In genomic region chr6:147416592-147416991, GRCm38 (mm10) we compare ENCODE assay signal across 34 mouse cellular contexts. TPM values are rescaled to one million over a fixed set of nuclear protein-coding genes. Genes with fewer than 3 reads are reported as not detected.
DNase-seq lines count a peak whose midpoint lies in the region; ATAC-seq and TF ChIP-seq lines count a peak whose summit lies in the region.
"Had no signal": no experiment of that assay in that cellular context is flagged by ENCODE, and none has a peak within 500 bp of the region (broad histone marks: within the 10 kb centered on the region; RNA-seq: fewer than 3 reads in every experiment).

No protein-coding gene starts in this region.

- H3K9ac ChIP-seq in kidney, embryonic 16.5 days (replicated peaks; ENCODE audit: low read length), result no peak overlapping the region
- H3K9ac ChIP-seq in embryonic facial prominence, embryonic 14.5 days (ENCODE audit: low read depth, low read length), result no peak overlapping the region
- no peak overlapping the region for H3K9ac ChIP-seq in heart, embryonic 11.5 days (ENCODE audit: low read depth, low read length)
- H3K9ac ChIP-seq: embryonic facial prominence, embryonic 15.5 days; forebrain, embryonic 13.5 days; hindbrain, embryonic 12.5 days; intestine, embryonic 15.5 days; liver, embryonic 12.5 days; liver, postnatal 0 days; neural tube, embryonic 15.5 days had no signal

- no peaks in the 10 kb centered on the region for H3K27me3 ChIP-seq in kidney, embryonic 16.5 days (ENCODE audit: insufficient read depth, low read length)
- no peaks in the 10 kb centered on the region for H3K27me3 ChIP-seq in kidney, adult 2 months (replicated peaks; ENCODE audit: control insufficient read depth, insufficient read depth, low read length)
- H3K27me3 ChIP-seq in embryonic facial prominence, embryonic 14.5 days (replicated peaks; ENCODE audit: control insufficient read depth, insufficient read depth, low read length), result no peaks in the 10 kb centered on the region
- H3K27me3 ChIP-seq in heart, embryonic 11.5 days (ENCODE audit: control insufficient read depth, insufficient read depth, low read length), result no peaks in the 10 kb centered on the region
- H3K27me3 ChIP-seq: embryonic facial prominence, embryonic 15.5 days; forebrain, embryonic 13.5 days; hindbrain, embryonic 12.5 days; intestine, embryonic 15.5 days; liver, embryonic 12.5 days; neural tube, embryonic 15.5 days had no signal

- H3K4me3 ChIP-seq in kidney, embryonic 16.5 days (ENCODE audit: low read length), result no peak overlapping the region
- H3K4me3 ChIP-seq in kidney, adult 2 months (ENCODE audit: insufficient read depth, low read depth, low read length), result no peak overlapping the region
- no peak overlapping the region for H3K4me3 ChIP-seq in embryonic facial prominence, embryonic 14.5 days (ENCODE audit: low read depth, low read length)
- no peak overlapping the region for H3K4me3 ChIP-seq in heart, embryonic 11.5 days (ENCODE audit: low read depth, low read length)
- H3K4me3 ChIP-seq: embryonic facial prominence, embryonic 15.5 days; forebrain, embryonic 13.5 days; heart, embryonic 10.5 days; hindbrain, embryonic 12.5 days; intestine, embryonic 15.5 days; layer of hippocampus, adult 2 months; left cerebral cortex, adult 2 months; liver, embryonic 12.5 days; neural tube, embryonic 15.5 days had no signal

- no peaks in the 10 kb centered on the region for H3K4me1 ChIP-seq in kidney, embryonic 16.5 days (ENCODE audit: insufficient read depth, low read length)
- no peaks in the 10 kb centered on the region for H3K4me1 ChIP-seq in kidney, adult 2 months (ENCODE audit: control insufficient read depth, insufficient read depth, low read length)
- H3K4me1 ChIP-seq in embryonic facial prominence, embryonic 14.5 days (ENCODE audit: control insufficient read depth, insufficient read depth, low read length), result 0 out of 2 replicates have a peak, but pooled peaks cover 3% of the 10 kb centered on the region
- no peaks in the 10 kb centered on the region for H3K4me1 ChIP-seq in heart, embryonic 11.5 days (ENCODE audit: control insufficient read depth, insufficient read depth, low read length)
- H3K4me1 ChIP-seq: forebrain, embryonic 13.5 days; heart, embryonic 10.5 days; hindbrain, embryonic 12.5 days; intestine, embryonic 15.5 days; liver, embryonic 12.5 days; neural tube, embryonic 15.5 days had no signal

- peak; percentile 51; the same call in 1 of the 2 replicates for ATAC-seq in kidney, embryonic 16.5 days (ENCODE audit: low FRiP score, low TSS enrichment)
- peak; percentile 55; the same call in 1 of the 2 replicates for ATAC-seq in embryonic facial prominence, embryonic 14.5 days (ENCODE audit: low read depth)
- ATAC-seq in heart, embryonic 11.5 days (replicated peaks; ENCODE audit: insufficient number of reproducible peaks, low FRiP score, low TSS enrichment), result no peak
- ATAC-seq: forebrain, embryonic 13.5 days; hindbrain, postnatal 0 days; intestine, embryonic 15.5 days; liver, embryonic 12.5 days; liver, postnatal 0 days; lung, postnatal 0 days; Patski had no signal

- H3K36me3 ChIP-seq in kidney, embryonic 16.5 days (ENCODE audit: insufficient read depth, low read length), result no peaks in the 10 kb centered on the region
- no peaks in the 10 kb centered on the region for H3K36me3 ChIP-seq in kidney, adult 2 months (ENCODE audit: control insufficient read depth, insufficient read depth, low read length)
- H3K36me3 ChIP-seq in embryonic facial prominence, embryonic 14.5 days (ENCODE audit: control insufficient read depth, insufficient read depth, low read length), result no peaks in the 10 kb centered on the region
- no peaks in the 10 kb centered on the region for H3K36me3 ChIP-seq in heart, embryonic 11.5 days (ENCODE audit: control insufficient read depth, insufficient read depth, low read length)
- H3K36me3 ChIP-seq: embryonic facial prominence, embryonic 15.5 days; heart, embryonic 10.5 days; hindbrain, embryonic 12.5 days; intestine, embryonic 15.5 days; liver, embryonic 12.5 days; neural tube, embryonic 15.5 days had no signal

- no peaks in the 10 kb centered on the region for H3K9me3 ChIP-seq in kidney, embryonic 16.5 days (ENCODE audit: low read length)
- no peaks in the 10 kb centered on the region for H3K9me3 ChIP-seq in embryonic facial prominence, embryonic 14.5 days (ENCODE audit: control insufficient read depth, low read length)
- H3K9me3 ChIP-seq in heart, embryonic 11.5 days (replicated peaks; ENCODE audit: control insufficient read depth, low read length), result no peaks in the 10 kb centered on the region
- H3K9me3 ChIP-seq: embryonic facial prominence, embryonic 15.5 days; forebrain, embryonic 13.5 days; heart, embryonic 10.5 days; hindbrain, embryonic 12.5 days; intestine, embryonic 15.5 days; liver, embryonic 12.5 days; neural tube, embryonic 15.5 days had no signal

- no peak for TF ChIP-seq CTCF in kidney, adult 2 months (conservative IDR thresholded peaks at IDR 0.05; ENCODE audit: insufficient read depth, insufficient read length, low read depth, low read length)

- no peak for DNase-seq in kidney, adult 2 months
- DNase-seq in embryo, embryonic 11.5 days (ENCODE audit: low read depth, low spot score), result peak; percentile 3
- peak; percentile 63 for DNase-seq in embryonic facial prominence, embryonic 14.5 days (ENCODE audit: low spot score)
- DNase-seq in mesoderm, embryonic 11.5 days (ENCODE audit: low read depth, low spot score), result peak; percentile 19
- no peak for DNase-seq in urinary bladder, postnatal 10 days (ENCODE audit: low spot score)
- DNase-seq: adrenal gland, postnatal 14 days; cerebellum, adult 11 months; cerebellum, adult 9-10 months; cerebellum, postnatal 36 days; gastrocnemius, postnatal 14 days; heart, adult 11 months; heart, postnatal 36 days; kidney, adult 8-10 months; kidney, postnatal 25 days; left cerebral cortex, postnatal 4 days; liver, postnatal 0 days; midbrain, embryonic 14.5 days; spleen, adult 18-20 months; thymus, postnatal 14 days had no signal

- H3K27ac ChIP-seq in kidney, embryonic 16.5 days (ENCODE audit: low read length), result no peak overlapping the region
- H3K27ac ChIP-seq in kidney, adult 2 months (ENCODE audit: insufficient read depth, low read depth, low read length), result no peak overlapping the region
- H3K27ac ChIP-seq in embryonic facial prominence, embryonic 14.5 days (replicated peaks; ENCODE audit: low read depth, low read length), result no peak overlapping the region
- no peak overlapping the region for H3K27ac ChIP-seq in heart, embryonic 11.5 days (ENCODE audit: low read depth, low read length)
- H3K27ac ChIP-seq: embryonic facial prominence, embryonic 15.5 days; forebrain, embryonic 13.5 days; heart, embryonic 10.5 days; hindbrain, embryonic 12.5 days; hindbrain, postnatal 0 days; intestine, embryonic 15.5 days; layer of hippocampus, adult 2 months; left cerebral cortex, adult 2 months; liver, embryonic 12.5 days; macrophage; neural tube, embryonic 15.5 days had no signal

- TF ChIP-seq POLR2A in kidney, adult 2 months (IDR thresholded peaks at IDR 0.05; ENCODE audit: low read depth, low read length), result no peak

- WGBS in kidney, embryonic 16.5 days, result 47% methylated on average over 3 of the region's 3 CpGs
- 47% methylated on average over 3 of the region's 3 CpGs for WGBS in kidney, adult 2 months
- WGBS in embryonic facial prominence, embryonic 14.5 days, result 19% methylated on average over 3 of the region's 3 CpGs
- 73% methylated on average over 3 of the region's 3 CpGs for WGBS in heart, embryonic 11.5 days (ENCODE audit: insufficient replicate concordance)

- H3K4me2 ChIP-seq in kidney, embryonic 16.5 days (replicated peaks; ENCODE audit: low read depth, low read length), result no peak overlapping the region
- no peak overlapping the region for H3K4me2 ChIP-seq in embryonic facial prominence, embryonic 14.5 days (ENCODE audit: low read depth, low read length)
- H3K4me2 ChIP-seq in heart, embryonic 11.5 days, result no peak overlapping the region
- H3K4me2 ChIP-seq: embryonic facial prominence, embryonic 15.5 days; forebrain, embryonic 13.5 days; hindbrain, embryonic 12.5 days; intestine, embryonic 15.5 days; liver, embryonic 12.5 days; neural tube, embryonic 15.5 days had no signal

RNA-seq across cellular contexts. Expression of gene Ccdc91, which starts 59.0 kb away (rescaled TPM):
- 28.5 and 28.6 TPM in 2 replicates for polyA plus RNA-seq in kidney, embryonic 16.5 days (2015; fragmentation: Nextera tagmentation; extraction: Ambion mirVana)
- 37.5 and 38.3 TPM in 2 replicates for polyA plus RNA-seq in kidney, adult 2 months (2012; rRNA removed)
- polyA plus RNA-seq in embryonic facial prominence, embryonic 14.5 days (2014; fragmentation: Nextera tagmentation; extraction: Ambion mirVana), result 24.9 and 28.7 TPM in 2 replicates
- polyA plus RNA-seq in heart, embryonic 11.5 days (2014; fragmentation: Nextera tagmentation; extraction: Ambion mirVana), result 18.6 and 22.4 TPM in 2 replicates

Comparison
In these comparisons a context has a peak if more than half of its experiments do, and no peak if none do; other contexts are left out.
1. DNase-seq: peak in embryo, embryonic 11.5 days (single experiment), embryonic facial prominence, embryonic 14.5 days (single experiment) and mesoderm, embryonic 11.5 days (single experiment); none in kidney, adult 2 months (single experiment) and urinary bladder, postnatal 10 days (single experiment).